Mouse (Mus musculus) liver, postnatal 0 days (tissue): ENCODE measurements around the gene Mt2.

Source experiments
- CTCF ChIP-seq: sonication (generic); IDR thresholded peaks from 2 replicates; pipeline ENCODE4 v1.5.1; 2016; ENCODE audit warnings: antibody characterized with exemption, low read depth
- EP300 ChIP-seq: IDR thresholded peaks from 2 replicates; pipeline ENCODE4 v1.6.1; 2016; ENCODE audit warnings: antibody characterized with exemption, low read depth, mild to moderate bottlenecking

DNA sequence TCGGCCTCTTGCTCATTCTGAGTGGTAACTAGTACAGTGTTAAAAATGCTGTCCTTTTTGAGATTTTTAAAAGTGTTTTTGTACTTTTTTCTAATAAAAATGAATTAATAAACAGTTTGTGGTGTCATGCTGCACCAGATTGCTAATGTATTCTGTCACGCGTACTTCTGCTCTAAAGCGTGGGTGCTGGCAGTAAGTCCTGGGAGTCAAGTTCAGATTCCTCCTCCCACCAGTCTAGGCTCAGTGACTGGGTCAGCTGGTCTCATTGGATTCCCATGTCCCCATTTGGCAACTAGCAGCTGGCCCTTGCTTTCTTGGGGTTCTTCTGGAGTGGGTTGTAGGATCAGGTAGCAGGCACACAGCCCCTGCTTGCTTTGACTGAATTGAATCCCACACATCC, 42.3 kb upstream of the Mt2 start:
- TF ChIP-seq CTCF (no peak), EP300 (no peak)
